Mouse (Mus musculus) kidney, adult 2 months (tissue): ENCODE data around the gene 9130019O22Rik. TPM values are rescaled to one million over a fixed set of nuclear protein-coding genes. Genes with fewer than 3 reads are reported as not detected.
"Not testable (repeated sequence)": the region's sequence is repeated elsewhere in the genome, so short reads cannot be mapped to it uniquely, and the experiment has no call there.

Experiments
- DNase-seq: peaks from one replicate; pipeline ENCODE4 v3.0.0; 2021
- H3K27ac ChIP-seq: fragments of 200-500 bp; 2 replicates; pipeline ENCODE4 v1.5.1; 2012; ENCODE audit warnings: low read depth, low read length, control low read depth, inconsistent platforms; ENCODE audit not compliant: insufficient read depth
- H3K27me3 ChIP-seq: fragments of 200-500 bp; replicated peaks from 2 replicates; pipeline ENCODE4 v1.6.1; 2012; ENCODE audit warnings: mild to moderate bottlenecking, moderate library complexity, low read length, inconsistent platforms; ENCODE audit not compliant: control insufficient read depth, insufficient read depth
- H3K36me3 ChIP-seq: fragments of 200-500 bp; 2 replicates; pipeline ENCODE4 v1.6.1; 2012; ENCODE audit warnings: mild to moderate bottlenecking, moderate library complexity, low read length, inconsistent platforms; ENCODE audit not compliant: control insufficient read depth, insufficient read depth
- H3K4me1 ChIP-seq: fragments of 200-500 bp; 2 replicates; pipeline ENCODE4 v1.6.1; 2011; ENCODE audit warnings: low read length; ENCODE audit not compliant: control insufficient read depth, insufficient read depth
- H3K4me3 ChIP-seq: fragments of 200-500 bp; 2 replicates; pipeline ENCODE4 v1.5.1; 2011; ENCODE audit warnings: mild to moderate bottlenecking, low read depth, low read length, control low read depth; ENCODE audit not compliant: insufficient read depth
- CTCF ChIP-seq: fragments of 200-500 bp; conservative IDR thresholded peaks from 2 replicates; pipeline ENCODE4 v1.5.1; 2011; ENCODE audit warnings: low read depth, mild to moderate bottlenecking, control low read depth, low read length, moderate library complexity, mixed read lengths; ENCODE audit not compliant: insufficient read depth, insufficient read length
- POLR2A ChIP-seq: fragments of 200-500 bp; IDR thresholded peaks from one replicate; pipeline ENCODE4 v1.6.1; 2011; ENCODE audit warnings: low read depth, low read length, control low read depth
- WGBS: fragments of 180-500 bp; shearing (Covaris S2); methylation state at CpG from one replicate; pipeline ENCODE4 v1.1.7; 2018; 5-methylcytosine and 5-hydroxymethylcytosine counted together
- polyA plus RNA-seq: library from polyadenylated mRNA; depleted of rRNA; stranded (reverse); fragments of >200 nt; gene quantifications from 2 replicates; pipeline ENCODE4 v1.2.3, GENCODE M21; 2012

The 9130019O22Rik gene
- polyA plus RNA-seq, 1 experiment = 3.3 TPM

DNA sequence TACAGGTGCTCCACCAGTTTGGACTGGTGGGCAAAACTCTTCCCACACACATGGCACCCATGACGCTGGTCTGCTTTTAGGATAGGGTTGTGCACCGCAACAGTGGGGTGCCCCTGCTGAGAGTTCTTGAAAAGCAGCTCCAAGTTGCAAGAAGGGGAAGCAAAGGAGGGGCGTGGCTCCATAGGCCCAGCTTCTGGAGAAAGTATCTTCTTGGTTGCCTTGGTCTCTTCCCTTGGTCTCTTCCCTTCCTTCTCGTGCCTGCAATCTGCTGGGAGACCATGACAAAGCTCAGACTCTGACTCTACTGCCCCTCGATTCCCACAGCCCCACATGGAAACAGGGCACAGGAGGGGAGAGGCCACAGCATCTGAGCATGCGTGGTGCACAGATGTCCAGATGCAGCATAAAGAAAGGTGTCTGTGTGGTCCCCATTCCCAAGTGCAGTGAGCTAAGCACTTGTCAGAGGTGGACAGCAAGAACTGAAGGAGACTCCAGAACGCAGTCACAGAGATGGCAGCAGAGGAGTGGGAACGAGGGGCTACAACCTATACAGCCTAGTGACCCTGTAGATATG lies 5.4 kb upstream of the 9130019O22Rik start:
- H3K27ac ChIP-seq = no peak overlapping the region
- peak overlapping the region; percentile 91; the same call in 1 of the 2 replicates for H3K4me3 ChIP-seq
- no peak for DNase-seq
- H3K4me1 ChIP-seq = peaks cover 8% of the 10 kb centered on the region; the same call in 1 of the 2 replicates
- H3K36me3 ChIP-seq = no peaks in the 10 kb centered on the region
- TF ChIP-seq CTCF (no peak), POLR2A (no peak)
- 80% methylated on average over 8 of the region's 8 CpGs for WGBS
- no peaks in the 10 kb centered on the region for H3K27me3 ChIP-seq

DNA sequence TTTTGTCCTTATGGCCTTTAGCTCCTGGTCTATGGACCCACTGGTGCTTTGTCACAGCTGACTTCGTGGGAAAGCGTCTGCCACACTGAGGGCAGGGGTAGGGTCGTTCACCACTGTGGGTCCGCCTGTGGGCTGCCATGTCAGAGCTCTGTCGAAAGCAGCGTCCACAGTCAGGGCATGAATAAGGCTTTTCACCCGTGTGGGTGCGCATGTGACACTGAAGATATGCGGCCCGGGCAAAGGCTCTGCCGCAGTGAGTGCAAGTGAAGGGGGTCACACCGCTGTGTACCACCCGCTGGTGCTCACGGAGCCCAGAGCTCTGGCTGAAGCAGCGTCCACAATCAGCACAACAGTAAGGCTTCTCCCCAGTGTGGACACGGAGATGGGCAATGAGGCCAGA lies 4.6 kb upstream of the 9130019O22Rik start:
- Histone ChIP-seq H3K4me3 (no peak overlapping the region), H3K27me3 (no peaks in the 10 kb centered on the region), H3K27ac (no peak overlapping the region), H3K36me3 (no peaks in the 10 kb centered on the region), H3K4me1 (peaks cover 8% of the 10 kb centered on the region; the same call in 1 of the 2 replicates)
- WGBS = 94% methylated on average over 16 of the region's 16 CpGs
- no peak for DNase-seq
- no peak for TF ChIP-seq CTCF
- no peak for TF ChIP-seq POLR2A

DNA sequence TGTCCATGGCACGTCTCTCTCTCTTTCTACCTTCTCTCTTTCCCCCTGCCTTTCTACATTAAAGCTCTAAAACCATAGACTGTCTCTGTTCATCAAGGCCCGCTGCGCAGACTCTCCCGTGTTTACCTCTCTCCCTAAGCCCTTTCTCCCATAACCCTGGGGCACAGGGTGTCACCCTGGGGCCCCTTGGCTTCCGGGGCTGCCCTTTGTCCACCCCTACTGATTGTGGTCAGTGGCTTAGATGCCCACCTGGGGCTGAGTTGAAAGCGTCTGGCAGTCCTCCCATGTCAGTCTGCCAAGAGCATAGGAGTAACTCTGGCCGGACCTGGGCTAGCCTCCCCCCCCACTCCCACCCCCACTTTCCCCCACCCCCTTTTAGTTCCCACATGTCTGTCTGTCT lies 3.3 kb upstream of the 9130019O22Rik start:
- Histone ChIP-seq H3K4me3 (no peak overlapping the region), H3K4me1 (peaks cover 8% of the 10 kb centered on the region; the same call in 1 of the 2 replicates)
- WGBS = 69% methylated on average over 7 of the region's 7 CpGs

DNA sequence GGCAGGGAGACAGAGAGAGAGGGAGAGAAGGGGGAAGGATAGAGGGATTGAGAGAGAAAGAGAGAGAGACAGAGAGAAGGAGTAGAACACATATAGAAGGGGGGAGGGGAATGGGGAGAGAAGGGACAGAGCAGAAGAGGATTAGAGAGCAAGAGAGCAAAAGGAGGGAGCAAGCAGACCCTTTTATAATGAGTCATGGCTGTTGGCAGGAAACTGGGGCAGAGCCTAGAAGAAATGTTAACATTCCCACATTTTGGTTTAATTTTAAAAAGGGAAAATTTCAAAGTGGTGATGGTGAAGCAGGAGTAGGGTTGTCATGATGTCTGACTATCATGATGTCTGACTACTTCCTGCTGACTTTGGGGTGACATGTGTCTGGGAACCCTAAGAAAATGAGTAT lies 1.2 kb upstream of the 9130019O22Rik start:
- H3K27me3 ChIP-seq, H3K36me3 ChIP-seq, DNase-seq, H3K4me3 ChIP-seq, H3K27ac ChIP-seq, H3K4me1 ChIP-seq: not testable (repeated sequence)

More for the DNA sequence above, 3.3 kb upstream of the 9130019O22Rik start:
- Histone ChIP-seq H3K27ac (no peak overlapping the region), H3K27me3 (no peaks in the 10 kb centered on the region), H3K36me3 (no peaks in the 10 kb centered on the region)
- no peak for DNase-seq
- TF ChIP-seq CTCF (no peak), POLR2A (no peak)

DNA sequence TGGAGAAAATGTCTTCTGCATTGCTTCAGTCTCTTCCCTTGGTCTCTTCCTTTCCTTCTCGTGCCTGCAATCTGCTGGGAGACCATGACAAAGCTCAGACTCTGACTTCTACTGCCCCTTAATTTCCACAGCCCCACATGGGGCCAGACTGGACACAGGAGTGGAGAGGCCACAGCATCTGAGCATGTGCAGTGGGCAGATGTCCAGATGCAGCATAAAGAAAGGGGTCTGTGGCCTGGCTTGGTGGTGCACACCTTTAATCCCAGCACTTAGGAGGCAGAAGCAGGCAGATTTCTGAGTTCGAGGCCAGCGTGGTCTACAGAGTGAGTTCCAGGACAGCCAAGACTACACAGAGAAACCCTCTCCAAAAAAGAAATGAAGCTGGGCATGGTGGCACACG lies 1.4 kb downstream of the 9130019O22Rik start:
- not testable (repeated sequence) for H3K27ac ChIP-seq, H3K36me3 ChIP-seq, H3K4me1 ChIP-seq, H3K4me3 ChIP-seq, H3K27me3 ChIP-seq, DNase-seq
- WGBS = 93% methylated on average over 4 of the region's 4 CpGs

DNA sequence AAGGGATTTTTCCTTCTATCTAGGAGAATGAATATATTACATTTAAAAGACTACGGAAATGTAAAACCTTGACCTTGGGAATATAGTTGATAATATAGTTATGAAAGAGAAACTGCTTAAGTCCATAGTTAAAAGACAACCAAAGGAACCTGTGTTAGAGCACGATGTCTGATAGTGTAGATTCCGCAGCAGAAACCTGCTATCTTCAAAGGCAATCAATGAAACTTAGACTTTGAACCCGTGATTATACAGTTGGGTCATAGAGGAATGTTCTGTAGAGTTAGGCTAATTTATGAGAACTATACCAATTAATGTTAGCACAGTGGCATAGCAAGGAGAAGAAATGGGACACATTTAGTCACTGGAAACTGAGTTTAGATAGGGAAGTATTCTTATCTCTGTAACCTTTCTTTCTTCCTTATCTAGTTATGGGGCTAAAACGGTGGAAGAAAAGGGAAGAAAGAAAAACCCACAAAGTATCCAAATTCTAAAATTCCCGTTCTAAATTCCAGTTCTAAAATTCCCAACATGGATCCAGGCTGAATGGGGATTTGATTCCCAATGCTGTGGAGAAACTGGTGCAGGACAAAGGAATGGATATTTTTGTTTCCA lies 8.6 kb downstream of the 9130019O22Rik start:
- Histone ChIP-seq H3K4me1 (no peaks in the 10 kb centered on the region), H3K27ac (no peak overlapping the region), H3K27me3 (no peaks in the 10 kb centered on the region), H3K4me3 (no peak overlapping the region), H3K36me3 (no peaks in the 10 kb centered on the region)
- no peak for DNase-seq
- WGBS = 80% methylated on average over 6 of the region's 6 CpGs
- TF ChIP-seq CTCF (no peak), POLR2A (no peak)

DNA sequence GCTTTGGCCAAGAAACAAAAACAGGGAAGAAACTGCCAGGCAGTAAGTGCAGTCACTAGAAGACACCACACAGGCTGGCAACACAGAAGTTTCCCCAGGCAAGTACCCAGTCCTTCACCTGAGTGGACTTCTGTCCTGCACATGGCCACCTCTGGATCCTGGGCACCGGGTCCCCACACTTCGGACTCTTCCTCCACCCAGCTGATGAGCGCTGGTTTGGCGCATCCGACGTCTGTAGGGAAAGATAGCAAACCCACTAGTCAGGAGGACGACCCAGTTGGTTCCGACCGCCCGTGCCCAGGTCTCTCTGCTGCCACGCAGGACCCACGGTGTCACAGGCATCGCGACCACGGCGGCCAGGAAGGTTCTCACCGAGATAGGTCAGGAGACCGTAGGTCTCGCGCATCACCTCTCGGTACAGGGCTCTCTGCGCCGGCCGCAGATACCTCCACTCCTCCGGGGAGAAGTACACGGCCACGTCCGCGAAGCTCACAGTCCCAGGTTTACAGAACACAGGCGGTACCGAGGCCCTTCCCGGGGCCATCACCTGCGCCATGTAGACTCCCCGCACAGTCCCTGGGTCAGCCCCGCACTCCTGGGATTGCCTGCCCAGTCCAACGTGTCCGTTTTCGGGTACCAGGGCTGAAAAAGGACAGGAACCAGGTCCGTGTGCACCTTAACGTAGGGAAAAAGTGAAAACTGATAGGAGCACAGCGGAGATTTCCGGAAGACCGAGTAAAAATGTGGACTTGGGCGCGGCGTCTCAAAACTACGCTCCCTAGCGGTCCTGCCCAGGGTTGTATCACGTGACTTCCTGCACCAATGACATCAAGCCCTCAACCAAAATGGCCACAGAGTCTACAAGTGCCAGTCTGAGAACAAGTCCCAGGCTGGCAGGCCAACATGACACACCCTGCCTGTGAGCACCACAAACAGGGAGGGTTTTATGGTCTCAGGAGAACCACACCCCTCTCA lies 11.4 kb downstream of the 9130019O22Rik start, which contains the start of gene Zfp747:
Gene Zfp747, minus strand, starts transcription at position 780 of the 975 bp plus-strand sequence.
- TF ChIP-seq CTCF = peak; percentile 68
- peak; percentile 58 for TF ChIP-seq POLR2A
- not testable (repeated sequence) for H3K27me3 ChIP-seq, H3K36me3 ChIP-seq, H3K27ac ChIP-seq, H3K4me1 ChIP-seq
- DNase-seq = peak; percentile 98
- peak within 1 kb of the TSS; percentile 64 for H3K4me3 ChIP-seq
- 1% methylated on average over 49 of the region's 49 CpGs for WGBS
